Mouse (Mus musculus): ENCODE measurements around the gene Insr. TPM values are rescaled to one million over a fixed set of nuclear protein-coding genes. Genes with fewer than 3 reads are reported as not detected.
"Not testable (repeated sequence)": the region's sequence is repeated elsewhere in the genome, so short reads cannot be mapped to it uniquely, and the experiment has no call there.

Insr gene
- polyA plus RNA-seq, 1 experiment from 2014 or later, result 45.7 TPM

- no peak overlapping the region for H3K27ac ChIP-seq (ENCODE audit: low read depth, low read length)
- no peaks in the 10 kb centered on the region for H3K9me3 ChIP-seq (replicated peaks; ENCODE audit: control insufficient read depth, low read length)
- WGBS (ENCODE audit: insufficient replicate concordance), result 82% methylated on average over 9 of the region's 9 CpGs
- H3K27me3 ChIP-seq (ENCODE audit: control insufficient read depth, insufficient read depth, low read length), result no peaks in the 10 kb centered on the region
- H3K36me3 ChIP-seq (ENCODE audit: control insufficient read depth, insufficient read depth, low read length), result 0 out of 2 replicates have a peak, but pooled peaks cover 2% of the 10 kb centered on the region
- no peak for ATAC-seq (replicated peaks; ENCODE audit: insufficient number of reproducible peaks, low FRiP score, low TSS enrichment)
- H3K9ac ChIP-seq (ENCODE audit: low read depth, low read length), result no peak overlapping the region
- no peak overlapping the region for H3K4me2 ChIP-seq
- H3K4me1 ChIP-seq (ENCODE audit: control insufficient read depth, insufficient read depth, low read length), result peaks cover 12% of the 10 kb centered on the region
- no peak overlapping the region for H3K4me3 ChIP-seq (ENCODE audit: low read depth, low read length)
These were observed 68.0 kb downstream of the Insr start for GRCm38 (mm10) chr8:3211456-3211855.

GRCm38 (mm10) chr8:3209960-3210359 lies 69.5 kb downstream of the Insr start:
- ATAC-seq (replicated peaks; ENCODE audit: insufficient number of reproducible peaks, low FRiP score, low TSS enrichment), result no peak
- Histone ChIP-seq H3K9ac (ENCODE audit: low read depth, low read length) (no peak overlapping the region), H3K4me3 (ENCODE audit: low read depth, low read length) (no peak overlapping the region), H3K4me2 (no peak overlapping the region), H3K36me3 (ENCODE audit: control insufficient read depth, insufficient read depth, low read length) (0 out of 2 replicates have a peak, but pooled peaks cover 2% of the 10 kb centered on the region), H3K9me3 (replicated peaks; ENCODE audit: control insufficient read depth, low read length) (no peaks in the 10 kb centered on the region), H3K27me3 (ENCODE audit: control insufficient read depth, insufficient read depth, low read length) (no peaks in the 10 kb centered on the region), H3K27ac (ENCODE audit: low read depth, low read length) (peak overlapping the region; percentile 35; the same call in 1 of the 2 replicates), H3K4me1 (ENCODE audit: control insufficient read depth, insufficient read depth, low read length) (0 out of 2 replicates have a peak, but pooled peaks cover 2% of the 10 kb centered on the region)
- 93% methylated on average over 3 of the region's 3 CpGs for WGBS (ENCODE audit: insufficient replicate concordance)

- H3K27ac ChIP-seq (ENCODE audit: low read depth, low read length), result peak overlapping the region; percentile 35; the same call in 1 of the 2 replicates
- H3K4me2 ChIP-seq, result no peak overlapping the region
- no peaks in the 10 kb centered on the region for H3K27me3 ChIP-seq (ENCODE audit: control insufficient read depth, insufficient read depth, low read length)
- 39% methylated on average over 3 of the region's 3 CpGs for WGBS (ENCODE audit: insufficient replicate concordance)
- no peak overlapping the region for H3K9ac ChIP-seq (ENCODE audit: low read depth, low read length)
- no peaks in the 10 kb centered on the region for H3K9me3 ChIP-seq (replicated peaks; ENCODE audit: control insufficient read depth, low read length)
- H3K4me3 ChIP-seq (ENCODE audit: low read depth, low read length), result no peak overlapping the region
- 0 out of 2 replicates have a peak, but pooled peaks cover 2% of the 10 kb centered on the region for H3K4me1 ChIP-seq (ENCODE audit: control insufficient read depth, insufficient read depth, low read length)
- 0 out of 2 replicates have a peak, but pooled peaks cover 2% of the 10 kb centered on the region for H3K36me3 ChIP-seq (ENCODE audit: control insufficient read depth, insufficient read depth, low read length)
- 0 out of 2 replicates have a peak, but pooled peaks have one; percentile 41 for ATAC-seq (replicated peaks; ENCODE audit: insufficient number of reproducible peaks, low FRiP score, low TSS enrichment)
These were observed 70.1 kb downstream of the Insr start for GRCm38 (mm10) chr8:3209268-3209667.

GRCm38 (mm10) chr8:3208729-3209128 lies 70.7 kb downstream of the Insr start:
- no peak overlapping the region for H3K4me2 ChIP-seq
- no peaks in the 10 kb centered on the region for H3K9me3 ChIP-seq (replicated peaks; ENCODE audit: control insufficient read depth, low read length)
- H3K27ac ChIP-seq (ENCODE audit: low read depth, low read length), result no peak overlapping the region
- H3K9ac ChIP-seq (ENCODE audit: low read depth, low read length), result no peak overlapping the region
- no peak for ATAC-seq (replicated peaks; ENCODE audit: insufficient number of reproducible peaks, low FRiP score, low TSS enrichment)
- 0 out of 2 replicates have a peak, but pooled peaks cover 2% of the 10 kb centered on the region for H3K4me1 ChIP-seq (ENCODE audit: control insufficient read depth, insufficient read depth, low read length)
- H3K27me3 ChIP-seq (ENCODE audit: control insufficient read depth, insufficient read depth, low read length), result no peaks in the 10 kb centered on the region
- 0 out of 2 replicates have a peak, but pooled peaks cover 3% of the 10 kb centered on the region for H3K36me3 ChIP-seq (ENCODE audit: control insufficient read depth, insufficient read depth, low read length)
- no peak overlapping the region for H3K4me3 ChIP-seq (ENCODE audit: low read depth, low read length)

- Histone ChIP-seq H3K4me1 (ENCODE audit: control insufficient read depth, insufficient read depth, low read length) (0 out of 2 replicates have a peak, but pooled peaks cover 2% of the 10 kb centered on the region), H3K36me3 (ENCODE audit: control insufficient read depth, insufficient read depth, low read length) (peaks cover 20% of the 10 kb centered on the region), H3K9me3 (replicated peaks; ENCODE audit: control insufficient read depth, low read length) (no peaks in the 10 kb centered on the region), H3K27ac (ENCODE audit: low read depth, low read length) (no peak overlapping the region), H3K4me3 (ENCODE audit: low read depth, low read length) (no peak overlapping the region), H3K4me2 (no peak overlapping the region), H3K27me3 (ENCODE audit: control insufficient read depth, insufficient read depth, low read length) (no peaks in the 10 kb centered on the region), H3K9ac (ENCODE audit: low read depth, low read length) (no peak overlapping the region)
- no peak for ATAC-seq (replicated peaks; ENCODE audit: insufficient number of reproducible peaks, low FRiP score, low TSS enrichment)
- 84% methylated on average over 3 of the region's 3 CpGs for WGBS (ENCODE audit: insufficient replicate concordance)
These were observed 74.5 kb downstream of the Insr start for GRCm38 (mm10) chr8:3204758-3205443.

- H3K9me3 ChIP-seq (replicated peaks; ENCODE audit: control insufficient read depth, low read length), result no peaks in the 10 kb centered on the region
- no peak overlapping the region for H3K4me3 ChIP-seq (ENCODE audit: low read depth, low read length)
- no peak overlapping the region for H3K9ac ChIP-seq (ENCODE audit: low read depth, low read length)
- peaks cover 27% of the 10 kb centered on the region for H3K36me3 ChIP-seq (ENCODE audit: control insufficient read depth, insufficient read depth, low read length)
- no peaks in the 10 kb centered on the region for H3K4me1 ChIP-seq (ENCODE audit: control insufficient read depth, insufficient read depth, low read length)
- ATAC-seq (replicated peaks; ENCODE audit: insufficient number of reproducible peaks, low FRiP score, low TSS enrichment), result no peak
- H3K4me2 ChIP-seq, result no peak overlapping the region
- no peak overlapping the region for H3K27ac ChIP-seq (ENCODE audit: low read depth, low read length)
- WGBS (ENCODE audit: insufficient replicate concordance), result 92% methylated on average over 7 of the region's 7 CpGs
- no peaks in the 10 kb centered on the region for H3K27me3 ChIP-seq (ENCODE audit: control insufficient read depth, insufficient read depth, low read length)
These were observed 76.6 kb downstream of the Insr start for GRCm38 (mm10) chr8:3202792-3203191.

- not testable (repeated sequence) for H3K9me3 ChIP-seq (replicated peaks; ENCODE audit: control insufficient read depth, low read length); H3K4me3 ChIP-seq (ENCODE audit: low read depth, low read length); ATAC-seq (replicated peaks; ENCODE audit: insufficient number of reproducible peaks, low FRiP score, low TSS enrichment); H3K4me1 ChIP-seq (ENCODE audit: control insufficient read depth, insufficient read depth, low read length); H3K27ac ChIP-seq (ENCODE audit: low read depth, low read length); H3K9ac ChIP-seq (ENCODE audit: low read depth, low read length); H3K4me2 ChIP-seq; H3K27me3 ChIP-seq (ENCODE audit: control insufficient read depth, insufficient read depth, low read length)
- H3K36me3 ChIP-seq (ENCODE audit: control insufficient read depth, insufficient read depth, low read length), result peaks cover 49% of the 10 kb centered on the region
These were observed 85.1 kb downstream of the Insr start for GRCm38 (mm10) chr8:3194297-3194696.

- Histone ChIP-seq H3K27me3 (ENCODE audit: control insufficient read depth, insufficient read depth, low read length) (no peaks in the 10 kb centered on the region), H3K9ac (ENCODE audit: low read depth, low read length) (no peak overlapping the region), H3K27ac (ENCODE audit: low read depth, low read length) (no peak overlapping the region), H3K9me3 (replicated peaks; ENCODE audit: control insufficient read depth, low read length) (no peaks in the 10 kb centered on the region; the same call in 1 of the 2 replicates), H3K4me1 (ENCODE audit: control insufficient read depth, insufficient read depth, low read length) (0 out of 2 replicates have a peak, but pooled peaks cover 2% of the 10 kb centered on the region), H3K4me2 (no peak overlapping the region), H3K36me3 (ENCODE audit: control insufficient read depth, insufficient read depth, low read length) (peaks cover 44% of the 10 kb centered on the region), H3K4me3 (ENCODE audit: low read depth, low read length) (no peak overlapping the region)
- no peak for ATAC-seq (replicated peaks; ENCODE audit: insufficient number of reproducible peaks, low FRiP score, low TSS enrichment)
These were observed 88.4 kb downstream of the Insr start for GRCm38 (mm10) chr8:3191006-3191405.

- Histone ChIP-seq H3K4me1 (ENCODE audit: control insufficient read depth, insufficient read depth, low read length) (0 out of 2 replicates have a peak, but pooled peaks cover 2% of the 10 kb centered on the region), H3K4me2 (no peak overlapping the region), H3K36me3 (ENCODE audit: control insufficient read depth, insufficient read depth, low read length) (peaks cover 16% of the 10 kb centered on the region), H3K27me3 (ENCODE audit: control insufficient read depth, insufficient read depth, low read length) (no peaks in the 10 kb centered on the region), H3K9ac (ENCODE audit: low read depth, low read length) (no peak overlapping the region), H3K27ac (ENCODE audit: low read depth, low read length) (peak overlapping the region; percentile 70), H3K9me3 (replicated peaks; ENCODE audit: control insufficient read depth, low read length) (no peaks in the 10 kb centered on the region), H3K4me3 (ENCODE audit: low read depth, low read length) (no peak overlapping the region)
- ATAC-seq (replicated peaks; ENCODE audit: insufficient number of reproducible peaks, low FRiP score, low TSS enrichment), result peak; percentile 73
- 45% methylated on average over 1 of the region's 1 CpGs for WGBS (ENCODE audit: insufficient replicate concordance)
These were observed 92.0 kb downstream of the Insr start for GRCm38 (mm10) chr8:3187456-3187855.

Measured in heart, embryonic 11.5 days (tissue).